Mouse (Mus musculus) embryonic fibroblast, embryonic 13.5 days (primary cell): Measurements from ENCODE around the gene Slc7a15. TPM values are rescaled to one million over a fixed set of nuclear protein-coding genes. Genes with fewer than 3 reads are reported as not detected.

Experiments
- H3K27ac ChIP-seq: 2 replicates; pipeline ENCODE4 v1.5.1; 2012; ENCODE audit warnings: low read length, control low read depth, inconsistent platforms; ENCODE audit not compliant: insufficient read depth
- H3K4me1 ChIP-seq: 2 replicates; pipeline ENCODE4 v1.6.1; 2011; ENCODE audit warnings: low read length; ENCODE audit not compliant: control insufficient read depth, insufficient read depth
- H3K4me3 ChIP-seq: 2 replicates; pipeline ENCODE4 v1.5.1; 2011; ENCODE audit warnings: mild to moderate bottlenecking, control low read depth, low read length; ENCODE audit not compliant: insufficient read depth
- CTCF ChIP-seq: IDR thresholded peaks from 2 replicates; pipeline ENCODE4 v1.5.1; 2011; ENCODE audit warnings: mild to moderate bottlenecking, control low read depth, low read length, moderate library complexity, borderline replicate concordance; ENCODE audit not compliant: insufficient read depth
- POLR2A ChIP-seq: IDR thresholded peaks from 2 replicates; pipeline ENCODE4 v1.6.1; 2011; ENCODE audit warnings: low read depth, mild to moderate bottlenecking, control low read depth, low read length, moderate library complexity
- polyA plus RNA-seq: library from polyadenylated mRNA; stranded (reverse); fragments of >200 nt; gene quantifications from 2 replicates; pipeline ENCODE4 v1.2.4, GENCODE M21; 2011; ENCODE audit warnings: low read depth; ENCODE audit not compliant: missing spikeins, insufficient read length

The Slc7a15 gene
- polyA plus RNA-seq, 1 experiment, result not detected

- H3K27ac ChIP-seq, result no peak overlapping the region
- H3K4me3 ChIP-seq, result no peak overlapping the region
- TF ChIP-seq POLR2A, result no peak
- no peak for TF ChIP-seq CTCF
- H3K4me1 ChIP-seq, result no peaks in the 10 kb centered on the region
These were observed 42.7 kb downstream of the Slc7a15 start for GRCm38 (mm10) chr12:8556189-8556588.

GRCm38 (mm10) chr12:8555419-8555818 lies 43.4 kb downstream of the Slc7a15 start:
- Histone ChIP-seq H3K4me1 (no peaks in the 10 kb centered on the region), H3K27ac (no peak overlapping the region), H3K4me3 (no peak overlapping the region)
- TF ChIP-seq CTCF (no peak), POLR2A (no peak)

GRCm38 (mm10) chr12:8547357-8547756 lies 51.5 kb downstream of the Slc7a15 start:
- peaks cover 2% of the 10 kb centered on the region for H3K4me1 ChIP-seq
- no peak overlapping the region for H3K27ac ChIP-seq
- H3K4me3 ChIP-seq, result no peak overlapping the region
- no peak for TF ChIP-seq POLR2A
- peak; percentile 99 for TF ChIP-seq CTCF

- Histone ChIP-seq H3K4me1 (peaks cover 2% of the 10 kb centered on the region), H3K27ac (no peak overlapping the region), H3K4me3 (no peak overlapping the region)
- TF ChIP-seq CTCF (no peak), POLR2A (no peak)
These were observed 52.1 kb downstream of the Slc7a15 start for GRCm38 (mm10) chr12:8546801-8547200.

DNA sequence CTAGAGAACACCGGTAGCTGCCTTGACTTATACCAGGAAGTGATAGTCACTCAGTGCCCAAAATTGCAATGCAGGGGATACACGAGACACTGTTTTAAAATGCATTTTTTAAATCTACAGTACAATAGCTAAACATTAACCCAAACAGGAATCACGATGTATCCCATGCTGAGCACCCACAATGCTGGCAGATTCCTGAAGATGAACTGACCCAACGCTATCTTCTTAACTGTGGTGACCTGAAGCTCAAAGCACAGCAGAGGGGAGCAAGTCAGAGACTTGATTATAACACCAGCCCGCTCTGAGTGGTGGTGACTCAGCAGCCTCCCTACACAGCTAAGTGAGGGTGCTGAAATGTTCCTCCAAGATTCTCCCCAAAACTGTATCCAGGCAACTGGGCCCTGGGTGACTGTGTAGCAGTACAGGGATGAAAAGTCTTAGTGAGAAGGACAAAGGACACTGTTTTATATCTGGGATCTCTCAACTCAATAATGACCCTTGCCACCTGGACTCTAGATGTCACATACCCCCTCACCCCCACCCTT lies 53.7 kb downstream of the Slc7a15 start:
- peaks cover 2% of the 10 kb centered on the region for H3K4me1 ChIP-seq
- TF ChIP-seq CTCF (no peak), POLR2A (no peak)
- no peak overlapping the region for H3K4me3 ChIP-seq
- H3K27ac ChIP-seq, result no peak overlapping the region

GRCm38 (mm10) chr12:8542371-8542770 lies 56.5 kb downstream of the Slc7a15 start:
- no peak overlapping the region for H3K27ac ChIP-seq
- TF ChIP-seq CTCF, result no peak
- TF ChIP-seq POLR2A, result no peak
- no peaks in the 10 kb centered on the region for H3K4me1 ChIP-seq
- no peak overlapping the region for H3K4me3 ChIP-seq

GRCm38 (mm10) chr12:8539471-8539870 lies 59.4 kb downstream of the Slc7a15 start:
- Histone ChIP-seq H3K4me1 (no peaks in the 10 kb centered on the region), H3K4me3 (no peak overlapping the region), H3K27ac (no peak overlapping the region)
- no peak for TF ChIP-seq CTCF
- TF ChIP-seq POLR2A, result no peak

GRCm38 (mm10) chr12:8537291-8537690 lies 61.6 kb downstream of the Slc7a15 start:
- Histone ChIP-seq H3K27ac (no peak overlapping the region), H3K4me1 (no peaks in the 10 kb centered on the region), H3K4me3 (no peak overlapping the region)
- TF ChIP-seq CTCF, result no peak
- no peak for TF ChIP-seq POLR2A

DNA sequence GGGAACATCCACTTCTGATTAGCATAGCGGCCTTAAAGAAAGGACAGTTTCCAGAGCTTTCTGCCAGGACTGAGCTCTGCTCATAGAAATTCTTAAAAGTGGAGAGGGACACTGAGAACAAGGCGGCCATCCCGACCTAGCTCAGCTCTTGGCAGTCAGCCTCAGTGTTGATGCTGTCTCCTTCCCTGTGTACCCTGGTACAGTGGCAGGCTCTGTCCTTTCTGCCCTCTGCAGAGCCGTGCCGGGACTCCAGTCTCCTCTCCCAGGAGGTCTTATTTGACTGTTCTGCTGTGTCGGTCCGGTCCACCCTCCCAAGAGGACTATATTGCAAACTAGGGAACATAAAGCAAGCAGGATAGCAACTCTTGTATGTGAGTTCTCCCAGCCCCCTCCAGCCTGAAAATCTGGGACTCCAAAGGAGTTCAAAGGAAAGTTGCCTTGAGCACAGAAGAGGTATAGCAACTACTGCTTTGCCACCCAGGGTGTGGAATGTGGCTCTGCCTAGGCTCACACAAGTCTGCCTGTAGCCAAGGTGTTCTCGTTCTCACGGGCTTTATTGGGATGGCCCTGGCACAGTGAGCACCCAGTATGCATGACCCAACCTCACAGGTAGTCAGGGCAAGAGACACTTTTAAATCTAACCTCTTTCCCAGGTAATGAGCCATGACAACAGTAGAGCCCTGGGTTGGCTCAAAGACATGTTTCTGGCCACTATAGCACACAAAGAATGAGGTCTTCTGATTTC lies 62.5 kb downstream of the Slc7a15 start:
- Histone ChIP-seq H3K4me3 (no peak overlapping the region), H3K4me1 (no peaks in the 10 kb centered on the region), H3K27ac (no peak overlapping the region)
- TF ChIP-seq POLR2A (no peak), CTCF (no peak)

GRCm38 (mm10) chr12:8535596-8535995 lies 63.3 kb downstream of the Slc7a15 start:
- Histone ChIP-seq H3K27ac (no peak overlapping the region), H3K4me3 (no peak overlapping the region), H3K4me1 (no peaks in the 10 kb centered on the region)
- no peak for TF ChIP-seq POLR2A
- no peak for TF ChIP-seq CTCF

DNA sequence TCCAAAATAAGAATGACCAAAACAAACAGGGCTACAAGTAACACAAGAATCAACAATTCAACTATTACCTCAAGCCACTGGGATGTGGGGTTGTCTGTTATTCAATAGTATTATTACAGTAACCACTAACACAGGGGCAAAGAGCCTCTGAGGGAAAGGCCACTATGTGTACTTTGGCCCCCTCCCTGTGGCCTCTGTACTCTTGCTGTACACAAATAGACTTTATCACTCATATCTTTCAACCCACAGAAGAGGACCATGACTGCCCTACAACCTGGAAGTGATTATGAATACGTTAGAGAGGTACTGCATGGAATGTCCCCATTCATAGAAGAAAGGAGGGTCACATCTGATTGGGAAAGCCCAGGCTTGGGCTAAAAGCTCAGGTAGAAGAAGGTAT lies 64.0 kb downstream of the Slc7a15 start:
- TF ChIP-seq CTCF (no peak), POLR2A (no peak)
- Histone ChIP-seq H3K4me3 (no peak overlapping the region), H3K27ac (no peak overlapping the region), H3K4me1 (no peaks in the 10 kb centered on the region)
